In the genomic region with DNA sequence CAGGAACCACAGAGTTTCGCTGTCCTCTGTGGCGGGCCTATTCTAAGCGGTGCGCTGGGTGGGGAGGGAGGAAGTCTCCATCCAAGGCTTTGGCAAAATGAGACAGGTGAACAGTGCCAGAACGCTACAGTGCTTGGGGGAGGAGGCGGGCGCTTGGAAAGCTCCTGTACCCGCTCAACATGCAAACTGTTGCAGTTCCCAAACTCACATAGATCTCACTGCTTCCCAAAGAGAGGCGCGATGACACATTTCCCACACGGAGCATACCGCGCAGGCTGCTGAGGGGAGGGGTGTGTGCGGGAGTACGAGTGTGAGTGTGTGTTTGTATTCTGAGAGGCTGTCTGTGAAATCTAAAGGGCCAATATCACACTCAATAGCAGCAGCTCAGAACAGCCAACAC, we compare ENCODE assay signal across 11 mouse cellular contexts.
DNase-seq lines count a peak whose midpoint lies in the region; ATAC-seq and TF ChIP-seq lines count a peak whose summit lies in the region.
"Had no signal": no experiment of that assay in that cellular context is flagged by ENCODE, and none has a peak within 500 bp of the region (broad histone marks: within the 10 kb centered on the region; RNA-seq: fewer than 3 reads in every experiment).

No protein-coding gene starts in this region.

- ATAC-seq in forebrain, embryonic 13.5 days: peak; percentile 58; the same call in 1 of the 2 replicates
- ATAC-seq in forebrain, embryonic 12.5 days (ENCODE audit: low FRiP score): no peak
- ATAC-seq in stomach, postnatal 0 days (ENCODE audit: low FRiP score, low TSS enrichment): no peak

- H3K9ac ChIP-seq in forebrain, embryonic 13.5 days: no peak overlapping the region
- no peak overlapping the region for H3K9ac ChIP-seq in forebrain, embryonic 12.5 days
- H3K9ac ChIP-seq in stomach, postnatal 0 days (ENCODE audit: low read length): no peak overlapping the region

- 82% methylated on average over 14 of the region's 15 CpGs for WGBS in forebrain, embryonic 13.5 days
- 86% methylated on average over 14 of the region's 15 CpGs for WGBS in forebrain, embryonic 12.5 days
- WGBS in stomach, postnatal 0 days: 73% methylated on average over 15 of the region's 15 CpGs
- WGBS in kidney, adult 2 months: 82% methylated on average over 15 of the region's 15 CpGs

- H3K4me2 ChIP-seq in forebrain, embryonic 13.5 days: no peak overlapping the region
- H3K4me2 ChIP-seq in forebrain, embryonic 12.5 days: no peak overlapping the region
- no peak overlapping the region for H3K4me2 ChIP-seq in stomach, postnatal 0 days (replicated peaks; ENCODE audit: low read depth)

- no peaks in the 10 kb centered on the region for H3K9me3 ChIP-seq in forebrain, embryonic 13.5 days (replicated peaks)
- H3K9me3 ChIP-seq in forebrain, embryonic 12.5 days: 0 out of 2 replicates have a peak, but pooled peaks cover 5% of the 10 kb centered on the region
- no peaks in the 10 kb centered on the region for H3K9me3 ChIP-seq in stomach, postnatal 0 days (ENCODE audit: control insufficient read depth, low read length)

- no peak overlapping the region for H3K27ac ChIP-seq in forebrain, embryonic 13.5 days
- no peak overlapping the region for H3K27ac ChIP-seq in forebrain, embryonic 12.5 days
- H3K27ac ChIP-seq in layer of hippocampus, adult 2 months: no peak overlapping the region
- no peak overlapping the region for H3K27ac ChIP-seq in stomach, postnatal 0 days (replicated peaks)
- H3K27ac ChIP-seq in kidney, adult 2 months (ENCODE audit: insufficient read depth, low read depth, low read length): no peak overlapping the region

- no peak for TF ChIP-seq EP300 in stomach, postnatal 0 days (optimal IDR thresholded peaks at IDR 0.05)

- DNase-seq in brain, adult 2 months (ENCODE audit: low read depth, low spot score): peak; percentile 78
- DNase-seq in layer of hippocampus, adult 2 months (ENCODE audit: low spot score in 2 of 2): peak; percentile 49 to 58
- peak; percentile 48 to 61 for DNase-seq in right cerebral cortex, adult 2 months (ENCODE audit: low spot score in 2 of 2)
- DNase-seq in stomach, postnatal 0 days (ENCODE audit: low spot score): no peak
- DNase-seq in spleen, adult 12 weeks (ENCODE audit: low spot score): no peak
- DNase-seq in kidney, adult 2 months: no peak
- DNase-seq: kidney, postnatal 25 days; liver; lung, postnatal 14 days had no signal

- H3K4me3 ChIP-seq in forebrain, embryonic 13.5 days: no peak overlapping the region
- H3K4me3 ChIP-seq in forebrain, embryonic 12.5 days (replicated peaks): no peak overlapping the region
- peak overlapping the region; percentile 24; the same call in 1 of the 2 replicates for H3K4me3 ChIP-seq in layer of hippocampus, adult 2 months
- H3K4me3 ChIP-seq in stomach, postnatal 0 days (ENCODE audit: low read depth, low read length): no peak overlapping the region
- no peak overlapping the region for H3K4me3 ChIP-seq in kidney, adult 2 months (ENCODE audit: insufficient read depth, low read depth, low read length)

- TF ChIP-seq POLR2A in kidney, adult 2 months (IDR thresholded peaks at IDR 0.05; ENCODE audit: low read depth, low read length): no peak

- H3K27me3 ChIP-seq in forebrain, embryonic 13.5 days: peaks cover 40% of the 10 kb centered on the region
- H3K27me3 ChIP-seq in forebrain, embryonic 12.5 days: peaks cover 64% of the 10 kb centered on the region
- no peaks in the 10 kb centered on the region for H3K27me3 ChIP-seq in stomach, postnatal 0 days (ENCODE audit: control insufficient read depth, insufficient read depth, low read length)
- no peaks in the 10 kb centered on the region for H3K27me3 ChIP-seq in kidney, adult 2 months (replicated peaks; ENCODE audit: control insufficient read depth, insufficient read depth, low read length)

- no peak for TF ChIP-seq CTCF in layer of hippocampus, adult 2 months (conservative IDR thresholded peaks at IDR 0.05)
- no peak for TF ChIP-seq CTCF in stomach, postnatal 0 days (IDR thresholded peaks at IDR 0.05; ENCODE audit: low read depth)
- no peak for TF ChIP-seq CTCF in kidney, adult 2 months (conservative IDR thresholded peaks at IDR 0.05; ENCODE audit: insufficient read depth, insufficient read length, low read depth, low read length)

- peaks cover 21% of the 10 kb centered on the region for H3K4me1 ChIP-seq in forebrain, embryonic 13.5 days
- peaks cover 25% of the 10 kb centered on the region for H3K4me1 ChIP-seq in forebrain, embryonic 12.5 days
- H3K4me1 ChIP-seq in stomach, postnatal 0 days (replicated peaks; ENCODE audit: control insufficient read depth, insufficient read depth): no peaks in the 10 kb centered on the region
- H3K4me1 ChIP-seq in kidney, adult 2 months (ENCODE audit: control insufficient read depth, insufficient read depth, low read length): no peaks in the 10 kb centered on the region

- H3K36me3 ChIP-seq in forebrain, embryonic 13.5 days (ENCODE audit: poor library complexity, severe bottlenecking): no peaks in the 10 kb centered on the region
- no peaks in the 10 kb centered on the region for H3K36me3 ChIP-seq in forebrain, embryonic 12.5 days (replicated peaks)
- no peaks in the 10 kb centered on the region for H3K36me3 ChIP-seq in stomach, postnatal 0 days (ENCODE audit: control insufficient read depth, insufficient read depth, low read length)
- H3K36me3 ChIP-seq in kidney, adult 2 months (ENCODE audit: control insufficient read depth, insufficient read depth, low read length): no peaks in the 10 kb centered on the region

Comparison
In these comparisons a context has a peak if more than half of its experiments do, and no peak if none do; other contexts are left out.
1. DNase-seq: peak in brain, adult 2 months (single experiment), layer of hippocampus, adult 2 months (2 of 2) and right cerebral cortex, adult 2 months (2 of 2); none in stomach, postnatal 0 days (single experiment), spleen, adult 12 weeks (single experiment) and kidney, adult 2 months (single experiment).